Mouse (Mus musculus) forebrain, embryonic 14.5 days (tissue): Measurements from ENCODE around the gene Gm9887. TPM values are rescaled to one million over a fixed set of nuclear protein-coding genes. Genes with fewer than 3 reads are reported as not detected.

Source experiments
- ATAC-seq: fragments of 200-750 bp; cut with Nextera tagmentation; 2 replicates; pipeline ENCODE4 v1.8.0; 2017; ENCODE audit warnings: mild to moderate bottlenecking, moderate library complexity
- DNase-seq: peaks from one replicate; pipeline ENCODE4 v3.0.0-alpha.2; 2015; ENCODE audit warnings: low spot score
- H3K27ac ChIP-seq: fragments of 300-500 bp; sonication (generic); 2 replicates; pipeline ENCODE4 v1.5.1; 2014; ENCODE audit warnings: low read depth, mild to moderate bottlenecking, control low read depth, low read length, moderate library complexity
- H3K27me3 ChIP-seq: fragments of 300-500 bp; sonication (generic); replicated peaks from 2 replicates; pipeline ENCODE4 v1.6.1; 2014; ENCODE audit warnings: low read length, control low read depth, mixed read lengths; ENCODE audit not compliant: control insufficient read depth, insufficient read depth
- H3K36me3 ChIP-seq: fragments of 300-500 bp; sonication (generic); 2 replicates; pipeline ENCODE4 v1.6.1; 2014; ENCODE audit warnings: low read length, control low read depth; ENCODE audit not compliant: control insufficient read depth, insufficient read depth
- H3K4me1 ChIP-seq: fragments of 300-500 bp; sonication (generic); 2 replicates; pipeline ENCODE4 v1.6.1; 2014; ENCODE audit warnings: antibody characterized with exemption, low read length, control low read depth; ENCODE audit not compliant: control insufficient read depth, insufficient read depth
- H3K4me2 ChIP-seq: fragments of 300-500 bp; sonication (generic); 2 replicates; pipeline ENCODE4 v1.6.1; 2014; ENCODE audit warnings: mild to moderate bottlenecking, control low read depth, low read length
- H3K4me3 ChIP-seq: fragments of 300-500 bp; sonication (generic); 2 replicates; pipeline ENCODE4 v1.5.1; 2014; ENCODE audit warnings: low read depth, low read length, control low read depth
- H3K9ac ChIP-seq: fragments of 300-500 bp; sonication (generic); 2 replicates; pipeline ENCODE4 v1.6.1; 2014; ENCODE audit warnings: mild to moderate bottlenecking, low read length, control low read depth, moderate library complexity
- H3K9me3 ChIP-seq: fragments of 300-500 bp; sonication (generic); replicated peaks from 2 replicates; pipeline ENCODE4 v1.6.1; 2016; ENCODE audit warnings: low read length, control low read depth, mixed read lengths; ENCODE audit not compliant: control insufficient read depth
- WGBS: fragments of 180-500 bp; shearing (Covaris S2); extraction: QIAGEN DNeasy Blood & Tissue Kit; methylation state at CpG from one replicate; pipeline ENCODE4 v1.1.7; 2014; 5-methylcytosine and 5-hydroxymethylcytosine counted together
- microRNA-seq: library from miRNA; unstranded; fragments of <30 nt; microRNA quantifications from one replicate; pipeline ENCODE4, GENCODE M21; 2016
- polyA plus RNA-seq: library from polyadenylated mRNA; unstranded; fragments of >200 nt; fragmentation: Nextera tagmentation; extraction: Ambion mirVana; gene quantifications from 2 replicates; pipeline ENCODE4 v1.2.1, GENCODE M21; 2014

The Gm9887 gene
- polyA plus RNA-seq, 1 experiment from 2014 or later: 0.83 TPM

GRCm38 (mm10) chr12:69357300-69357646, 15.0 kb downstream of the Gm9887 start:
- DNase-seq: no peak
- 7% methylated on average over 13 of the region's 13 CpGs for WGBS
- H3K9me3 ChIP-seq: no peaks in the 10 kb centered on the region
- no peak; the same call in 1 of the 2 replicates for ATAC-seq
- no peak overlapping the region for H3K27ac ChIP-seq
- peak overlapping the region; percentile 68 for H3K4me2 ChIP-seq
- H3K4me3 ChIP-seq: peak overlapping the region; percentile 78
- H3K27me3 ChIP-seq: no peaks in the 10 kb centered on the region
- H3K9ac ChIP-seq: peak overlapping the region; percentile 90
- peaks cover 17% of the 10 kb centered on the region for H3K36me3 ChIP-seq
- H3K4me1 ChIP-seq: peaks cover 7% of the 10 kb centered on the region; the same call in 1 of the 2 replicates

GRCm38 (mm10) chr12:69356546-69357299, 15.5 kb downstream of the Gm9887 start, which contains the start of gene Nemf:
Gene Nemf, minus strand, starts transcription at chr12:69357165.
- H3K4me1 ChIP-seq: peaks cover 7% of the 10 kb centered on the region; the same call in 1 of the 2 replicates
- ATAC-seq (peak; percentile 60), DNase-seq (peak; percentile 95)
- no peaks in the 10 kb centered on the region for H3K27me3 ChIP-seq
- peak within 1 kb of the TSS; percentile 90 for H3K9ac ChIP-seq
- H3K9me3 ChIP-seq: no peaks in the 10 kb centered on the region
- peak within 1 kb of the TSS; percentile 71; the same call in 1 of the 2 replicates for H3K27ac ChIP-seq
- peak within 1 kb of the TSS; percentile 68 for H3K4me2 ChIP-seq
- H3K4me3 ChIP-seq: peak within 1 kb of the TSS; percentile 78
- under 1% methylated on average over 47 of the region's 50 CpGs for WGBS
- peaks cover 23% of the 10 kb centered on the region for H3K36me3 ChIP-seq

GRCm38 (mm10) chr12:69351685-69352084, 20.6 kb downstream of the Gm9887 start:
- peaks cover 64% of the 10 kb centered on the region for H3K36me3 ChIP-seq
- no peaks in the 10 kb centered on the region for H3K9me3 ChIP-seq
- H3K4me1 ChIP-seq: peaks cover 2% of the 10 kb centered on the region; the same call in 1 of the 2 replicates
- WGBS: 95% methylated on average over 1 of the region's 1 CpGs
- H3K4me3 ChIP-seq: no peak overlapping the region
- H3K27me3 ChIP-seq: no peaks in the 10 kb centered on the region
- no peak for ATAC-seq
- no peak overlapping the region for H3K9ac ChIP-seq
- DNase-seq: peak; percentile 13
- H3K27ac ChIP-seq: no peak overlapping the region
- H3K4me2 ChIP-seq: no peak overlapping the region

GRCm38 (mm10) chr12:69349928-69350327, 22.3 kb downstream of the Gm9887 start:
- Histone ChIP-seq H3K4me3 (no peak overlapping the region), H3K27ac (no peak overlapping the region), H3K4me1 (no peaks in the 10 kb centered on the region), H3K4me2 (no peak overlapping the region), H3K9me3 (no peaks in the 10 kb centered on the region), H3K9ac (no peak overlapping the region), H3K27me3 (no peaks in the 10 kb centered on the region), H3K36me3 (peaks cover 72% of the 10 kb centered on the region)
- no peak for DNase-seq
- 87% methylated on average over 2 of the region's 2 CpGs for WGBS
- ATAC-seq: no peak

- ATAC-seq (no peak), DNase-seq (peak; percentile 47)
- peaks cover 58% of the 10 kb centered on the region for H3K36me3 ChIP-seq
- H3K4me1 ChIP-seq: no peaks in the 10 kb centered on the region
- no peak overlapping the region for H3K4me2 ChIP-seq
- H3K4me3 ChIP-seq: no peak overlapping the region
- 92% methylated on average over 2 of the region's 2 CpGs for WGBS
- H3K9ac ChIP-seq: no peak overlapping the region
- H3K9me3 ChIP-seq: no peaks in the 10 kb centered on the region
- no peak overlapping the region for H3K27ac ChIP-seq
- H3K27me3 ChIP-seq: no peaks in the 10 kb centered on the region
Observed at GRCm38 (mm10) chr12:69333547-69333946, 38.7 kb downstream of the Gm9887 start.

GRCm38 (mm10) chr12:69332147-69332546, 40.1 kb downstream of the Gm9887 start:
- H3K27me3 ChIP-seq: no peaks in the 10 kb centered on the region
- H3K4me1 ChIP-seq: no peaks in the 10 kb centered on the region
- H3K27ac ChIP-seq: no peak overlapping the region
- no peak overlapping the region for H3K4me3 ChIP-seq
- H3K9ac ChIP-seq: no peak overlapping the region
- H3K4me2 ChIP-seq: no peak overlapping the region
- ATAC-seq: no peak
- no peak for DNase-seq
- 100% methylated on average over 1 of the region's 1 CpGs for WGBS
- H3K9me3 ChIP-seq: no peaks in the 10 kb centered on the region
- H3K36me3 ChIP-seq: peaks cover 56% of the 10 kb centered on the region

GRCm38 (mm10) chr12:69331187-69331586, 41.1 kb downstream of the Gm9887 start:
- no peak overlapping the region for H3K4me2 ChIP-seq
- no peak overlapping the region for H3K4me3 ChIP-seq
- H3K27ac ChIP-seq: no peak overlapping the region
- H3K27me3 ChIP-seq: no peaks in the 10 kb centered on the region
- H3K9me3 ChIP-seq: no peaks in the 10 kb centered on the region
- H3K9ac ChIP-seq: no peak overlapping the region
- DNase-seq (no peak), ATAC-seq (no peak)
- no peaks in the 10 kb centered on the region for H3K4me1 ChIP-seq
- 94% methylated on average over 3 of the region's 3 CpGs for WGBS
- peaks cover 56% of the 10 kb centered on the region for H3K36me3 ChIP-seq

Small RNA genes lying within 50 kb of the gene (microRNA-seq; reads per million reads assigned to microRNA genes)
- gene Gm47299 (0.53 reads per million), gene Gm47305 (not detected)

Other genes starting within 250 kb of the Gm9887 start
- gene Rps29, start 213.3 kb downstream of the Gm9887 start, polyA plus RNA-seq: 1,099 and 1,463 TPM in 2 replicates
- 12.6 and 15.8 TPM in 2 replicates for gene Lrr1, start 203.6 kb downstream of the Gm9887 start, polyA plus RNA-seq
- 338 and 389 TPM in 2 replicates for gene Rpl36al, start 188.4 kb downstream of the Gm9887 start, polyA plus RNA-seq
- gene Mgat2, start 188.3 kb downstream of the Gm9887 start, polyA plus RNA-seq: 35.5 and 38.6 TPM in 2 replicates
- 22.7 and 26.1 TPM in 2 replicates for gene Gm49383, start 175.4 kb downstream of the Gm9887 start, polyA plus RNA-seq
- gene Dnaaf2, start 174.0 kb downstream of the Gm9887 start, polyA plus RNA-seq: 5.2 TPM in 2 replicates
- gene Gm49384, start 168.2 kb downstream of the Gm9887 start, polyA plus RNA-seq: 20.9 and 22.1 TPM in 2 replicates
- gene Pole2, start 144.3 kb downstream of the Gm9887 start, polyA plus RNA-seq: 11.3 and 13.9 TPM in 2 replicates
- gene Klhdc1, start 131.3 kb downstream of the Gm9887 start, polyA plus RNA-seq: 10.6 and 11.9 TPM in 2 replicates
- 286 TPM in 2 replicates for gene Klhdc2, start 75.8 kb downstream of the Gm9887 start, polyA plus RNA-seq
- 67.4 and 80.0 TPM in 2 replicates for gene Nemf, start 15.3 kb downstream of the Gm9887 start, polyA plus RNA-seq
- gene Arf6, start 308 bp downstream of the Gm9887 start, polyA plus RNA-seq: 33.8 and 34.5 TPM in 2 replicates
- 24.7 and 27.9 TPM in 2 replicates for gene Vcpkmt, start 210.6 kb upstream of the Gm9887 start, polyA plus RNA-seq